Mouse (Mus musculus) spleen, postnatal 10 days (tissue): ENCODE measurements at regions not wholly inside any gene's neighbourhood (a gene's known extent, or its start where the extent isn't known, plus 50 kb on each side); places are given as distances from the start of the nearest gene placed in this dataset.

Source experiments
- DNase-seq, 2 experiments: peaks; one replicate each; pipeline ENCODE4 v3.0.0; 2021 to 2022; ENCODE audit warnings: low spot score in 2 of 2

DNA sequence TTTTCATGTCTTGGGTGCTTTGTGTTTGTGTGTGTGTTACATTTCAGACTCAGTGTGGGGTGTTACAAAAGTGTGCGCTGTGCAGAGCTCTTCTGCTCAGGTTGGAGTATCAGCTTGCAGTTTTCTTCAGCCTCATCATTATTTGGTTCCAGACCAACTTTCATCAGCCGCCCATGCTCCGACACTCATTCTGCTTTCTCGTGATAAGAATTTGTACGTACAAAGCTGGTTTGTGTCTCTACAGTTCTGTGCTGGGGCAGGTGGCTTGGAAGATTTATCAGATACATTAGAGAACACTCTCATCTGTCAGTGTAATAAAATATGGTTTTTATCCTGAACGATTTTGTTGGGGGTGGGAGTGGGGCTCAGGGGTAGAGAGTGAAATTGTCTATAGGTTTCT, 332.8 kb upstream of the Tnp1 start:
- DNase-seq = no peak

DNA sequence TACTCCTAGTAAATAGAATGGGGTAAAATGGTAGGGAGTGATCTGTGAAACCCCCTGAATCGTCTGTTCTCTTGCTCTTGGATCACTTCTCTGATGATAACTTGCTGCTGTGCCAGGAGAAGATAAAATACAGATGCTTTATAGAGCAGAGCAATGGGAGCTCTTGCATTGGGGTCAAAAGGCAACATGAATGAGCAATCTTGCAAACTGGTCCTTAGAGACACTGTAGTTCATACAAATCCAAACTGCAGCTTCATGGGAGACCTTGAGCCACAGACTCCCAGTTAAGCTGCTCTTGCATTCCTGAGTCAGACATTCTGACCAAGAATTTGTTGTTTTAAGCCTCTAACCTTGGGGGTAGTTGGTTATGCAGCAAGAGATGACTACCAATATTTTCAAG, 328.9 kb upstream of the Tnp1 start:
- DNase-seq = no peak

DNA sequence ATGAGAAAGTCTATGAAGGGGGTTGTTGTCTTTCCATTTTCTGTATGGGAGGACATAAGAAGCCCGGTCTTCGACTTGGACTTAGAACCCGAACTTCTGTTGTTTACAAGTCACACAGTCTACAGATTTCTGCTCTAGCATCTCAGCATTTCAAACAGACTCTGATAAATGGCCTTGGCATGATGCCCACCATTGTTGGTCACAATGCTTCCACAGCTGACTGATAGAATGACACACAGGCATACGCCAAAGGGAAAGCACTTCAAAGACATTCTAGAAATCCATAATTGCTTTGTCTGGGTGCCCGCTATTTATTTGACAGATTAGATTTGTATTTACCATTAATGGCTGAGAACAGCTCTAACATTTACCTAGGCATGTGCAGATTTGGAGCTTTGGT, 326.2 kb upstream of the Tnp1 start:
- DNase-seq = no peak

DNA sequence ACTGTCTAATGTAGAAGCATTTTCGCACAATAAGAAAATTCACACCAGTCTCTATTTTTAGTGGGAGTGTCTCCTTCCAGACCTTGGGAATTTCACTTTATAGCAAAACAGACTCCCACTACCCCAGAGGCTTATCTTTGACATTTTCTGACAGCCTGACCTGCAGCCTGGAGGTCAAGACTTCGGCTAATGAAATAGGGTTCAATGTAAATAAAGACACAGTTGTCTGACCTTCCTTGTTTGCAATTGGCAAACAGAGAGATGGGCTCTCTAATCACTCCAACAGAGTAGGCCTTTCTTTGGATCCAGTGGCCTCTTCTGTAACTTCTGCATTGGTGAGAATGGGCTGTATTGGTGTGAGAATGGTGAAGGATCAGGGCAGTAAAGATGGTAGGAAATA, 321.7 kb upstream of the Tnp1 start:
- no peak for DNase-seq

DNA sequence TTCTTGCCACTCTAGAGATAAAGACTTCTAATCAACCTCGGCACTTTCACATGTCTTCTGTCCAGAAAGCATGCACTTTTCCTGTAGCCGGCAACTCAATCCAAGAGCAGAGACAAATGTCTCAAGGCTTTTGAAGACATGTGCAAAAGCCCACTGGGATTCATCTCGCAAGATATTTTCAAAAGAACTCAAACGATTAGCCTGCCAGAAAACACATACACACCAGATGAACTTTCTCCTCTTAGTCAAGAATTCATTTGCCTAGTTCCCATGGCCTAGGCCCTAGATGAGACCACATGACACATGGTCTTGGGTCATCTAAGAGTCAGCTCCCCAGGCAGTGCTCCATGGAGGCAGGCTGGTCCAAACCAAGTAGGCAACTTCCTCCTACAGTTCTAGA, 293.8 kb upstream of the Tnp1 start:
- DNase-seq = no peak

DNA sequence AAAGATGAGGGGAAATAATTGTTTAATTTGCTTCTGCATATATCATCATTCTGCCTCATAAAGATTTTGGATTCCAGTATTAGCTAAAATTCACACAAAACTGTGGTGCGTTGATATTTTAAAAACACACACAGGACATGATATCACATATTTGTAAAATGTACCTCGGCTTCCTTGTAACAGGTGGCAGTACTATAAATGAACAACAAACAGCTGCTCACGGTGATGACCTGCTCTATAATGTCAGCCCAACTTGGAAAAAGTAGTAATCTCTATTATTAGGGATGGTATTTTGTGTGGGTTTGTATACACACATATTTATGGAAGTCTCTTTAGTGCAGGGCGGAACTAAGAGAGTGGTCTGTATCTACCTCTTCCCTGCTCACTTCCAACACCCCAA, 292.7 kb upstream of the Tnp1 start:
- no peak for DNase-seq

DNA sequence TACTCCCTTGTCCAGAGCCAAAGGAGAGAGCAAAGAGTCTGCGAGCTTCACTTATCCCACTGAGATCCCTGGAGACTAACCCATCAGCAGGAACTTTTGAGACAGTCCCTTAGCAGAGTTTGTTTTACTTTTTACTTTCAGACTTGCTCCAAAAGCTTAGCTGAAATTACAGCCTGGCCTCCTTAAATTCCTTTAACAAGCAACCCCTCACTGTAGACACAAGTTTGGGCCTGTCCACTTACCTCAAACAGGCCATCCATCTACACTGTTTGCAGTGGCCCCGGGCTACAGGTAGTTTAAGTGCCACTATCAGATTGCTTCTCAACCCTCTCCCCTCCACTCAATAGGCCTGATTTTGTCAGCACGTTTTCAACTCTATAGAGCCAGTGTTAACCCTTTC, 291.5 kb upstream of the Tnp1 start:
- DNase-seq = no peak

DNA sequence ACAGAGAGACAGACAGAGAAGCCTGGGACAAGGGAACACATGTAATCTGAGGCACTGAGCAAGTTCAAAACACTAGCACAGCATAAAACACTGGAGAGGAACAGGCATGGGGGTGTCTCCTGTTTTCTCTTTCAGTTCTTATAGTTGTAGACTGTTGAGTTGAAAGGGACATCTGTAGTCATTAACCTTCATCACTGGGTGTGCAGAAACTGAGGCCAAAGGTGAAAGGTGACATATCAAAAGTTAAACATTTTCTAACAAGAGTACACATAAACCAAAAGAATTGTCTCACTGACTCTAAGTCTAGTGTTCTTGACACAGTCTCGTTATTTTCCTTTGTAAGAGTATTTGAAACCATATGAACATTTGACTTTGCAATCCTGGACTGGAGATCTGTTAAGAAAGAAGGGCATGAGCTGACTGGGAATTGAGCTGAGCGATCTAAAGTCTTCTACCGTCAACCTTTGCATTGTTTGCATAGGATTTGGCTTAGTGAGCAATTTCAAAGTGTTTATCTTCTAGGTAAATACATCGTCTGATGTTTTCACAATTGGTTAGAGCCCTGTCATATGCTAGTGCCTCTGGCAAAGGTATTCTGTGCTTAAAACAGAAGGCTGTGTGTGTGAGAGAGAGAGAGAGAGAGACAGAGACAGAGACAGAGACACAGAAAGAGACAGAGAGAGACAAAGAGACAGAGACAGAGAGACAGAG, 284.4 kb upstream of the Tnp1 start:
- no peak for DNase-seq

DNA sequence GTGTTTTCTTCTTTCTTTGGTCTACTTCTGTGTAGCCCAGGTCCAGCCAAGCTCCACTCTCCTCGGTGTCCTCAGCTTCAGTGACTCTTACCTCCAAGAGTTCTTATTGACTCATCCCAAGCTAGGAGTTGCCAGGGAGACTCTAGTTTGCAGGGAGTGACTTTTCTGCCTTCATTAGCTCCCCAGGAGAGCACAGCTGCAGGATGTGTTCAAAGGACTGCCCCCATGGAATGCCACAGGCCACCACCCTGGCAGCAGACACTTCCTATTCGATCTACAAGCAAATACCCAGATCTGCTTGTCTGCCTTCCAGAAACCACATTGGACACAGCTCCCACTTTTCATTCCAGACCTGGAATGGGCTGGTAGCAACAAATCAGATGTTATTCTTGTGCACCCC, 269.6 kb upstream of the Tnp1 start:
- DNase-seq = no peak

DNA sequence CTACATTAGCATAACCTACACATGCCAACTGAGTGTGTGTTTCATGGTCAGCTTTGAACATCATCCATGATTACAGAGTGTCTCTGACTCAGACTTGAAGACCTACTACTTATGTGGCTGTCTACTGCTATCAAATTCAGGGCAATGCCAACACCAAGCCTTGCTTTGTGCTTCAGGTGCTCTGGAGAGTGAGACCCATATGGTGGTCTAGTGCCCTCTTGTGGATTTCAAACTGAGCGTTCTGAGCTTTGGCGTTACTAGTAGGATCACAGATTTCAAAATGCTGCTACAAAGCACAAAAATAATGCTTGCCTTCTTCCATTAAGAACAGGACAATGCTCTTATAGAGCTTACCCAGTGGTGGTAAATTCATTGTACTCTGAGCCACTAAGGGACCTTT, 258.8 kb upstream of the Tnp1 start:
- no peak for DNase-seq

DNA sequence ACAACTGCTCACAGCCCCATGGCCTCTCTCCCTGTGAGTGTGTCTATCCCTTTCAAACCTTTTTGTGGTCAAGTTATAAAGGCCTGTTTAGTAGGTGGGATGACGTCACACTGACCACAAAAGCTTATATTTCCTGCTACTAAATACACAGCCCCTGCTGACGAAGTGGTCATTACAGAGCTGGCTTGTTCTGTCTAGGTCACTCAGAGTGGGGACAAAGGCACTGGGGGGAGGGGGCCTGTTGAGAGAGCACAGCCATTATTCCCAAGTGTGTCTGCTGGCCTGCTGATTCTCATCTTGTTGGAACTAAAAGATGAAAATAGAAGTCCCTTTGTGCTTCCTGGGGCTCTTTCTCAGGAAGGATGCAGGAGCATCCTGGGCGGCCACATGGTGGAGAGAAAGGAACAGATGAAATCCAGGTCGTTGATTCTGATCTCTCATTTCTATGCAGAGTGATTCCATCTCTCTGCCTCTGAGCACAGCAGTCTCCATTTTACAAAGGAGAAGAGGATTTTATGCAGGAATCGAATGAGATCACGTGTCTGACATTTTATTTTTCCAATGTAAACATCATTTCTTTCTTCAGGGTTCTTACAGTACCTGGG, 255.2 kb upstream of the Tnp1 start:
- no peak for DNase-seq

DNA sequence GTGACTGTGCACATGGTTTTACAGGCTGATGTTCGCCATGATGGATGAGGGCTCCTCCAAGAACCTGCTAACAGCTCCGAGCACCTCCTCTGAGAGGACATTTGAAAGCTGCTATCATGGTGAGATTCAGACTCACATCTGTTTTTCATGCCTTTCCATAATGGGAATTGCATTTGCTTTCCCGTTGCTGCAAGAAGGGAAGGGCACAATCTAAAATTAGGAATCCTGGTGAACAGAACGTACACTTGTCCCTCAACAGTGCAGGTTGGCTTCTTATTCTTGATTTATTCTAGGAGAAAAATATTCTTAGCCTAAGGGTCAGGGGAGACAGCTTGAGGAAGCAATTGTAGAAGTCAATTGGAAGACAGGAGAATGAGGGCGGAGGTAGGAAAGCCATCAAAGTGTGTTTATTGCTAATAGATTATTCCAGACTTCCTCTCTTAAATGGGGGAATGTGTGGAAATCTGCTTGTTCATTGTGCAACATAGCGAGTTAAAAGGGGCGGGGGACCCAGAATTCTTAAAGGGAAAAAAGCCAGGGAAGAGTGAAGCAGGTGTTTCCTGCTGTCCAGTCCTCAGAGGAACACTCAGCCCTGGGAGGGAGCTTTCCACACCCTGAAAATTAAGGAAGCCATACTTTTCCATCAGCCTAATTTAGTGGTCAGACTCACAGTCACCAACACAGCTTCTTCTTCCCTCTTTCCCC, 253.5 kb upstream of the Tnp1 start:
- DNase-seq = no peak

DNA sequence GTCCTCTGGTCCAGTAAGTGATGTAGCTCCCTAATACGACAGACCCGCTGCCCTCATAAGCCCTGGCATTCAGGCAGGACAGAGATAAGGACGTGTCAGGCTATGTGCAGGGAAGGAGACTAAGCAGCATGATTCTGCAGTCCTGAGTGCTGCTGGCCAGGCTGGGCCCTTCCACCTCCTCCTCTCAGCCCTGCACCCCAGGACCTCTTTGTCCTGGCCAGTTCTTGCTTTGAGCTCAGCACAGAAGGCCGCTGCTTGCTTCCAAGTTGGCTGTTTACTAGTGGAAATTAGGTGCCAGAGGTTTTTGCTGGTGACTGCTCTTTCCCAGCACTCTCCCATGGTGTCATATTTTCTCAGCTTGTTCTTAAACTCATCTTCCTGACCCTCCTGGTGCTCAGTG, 249.3 kb upstream of the Tnp1 start:
- no peak for DNase-seq

DNA sequence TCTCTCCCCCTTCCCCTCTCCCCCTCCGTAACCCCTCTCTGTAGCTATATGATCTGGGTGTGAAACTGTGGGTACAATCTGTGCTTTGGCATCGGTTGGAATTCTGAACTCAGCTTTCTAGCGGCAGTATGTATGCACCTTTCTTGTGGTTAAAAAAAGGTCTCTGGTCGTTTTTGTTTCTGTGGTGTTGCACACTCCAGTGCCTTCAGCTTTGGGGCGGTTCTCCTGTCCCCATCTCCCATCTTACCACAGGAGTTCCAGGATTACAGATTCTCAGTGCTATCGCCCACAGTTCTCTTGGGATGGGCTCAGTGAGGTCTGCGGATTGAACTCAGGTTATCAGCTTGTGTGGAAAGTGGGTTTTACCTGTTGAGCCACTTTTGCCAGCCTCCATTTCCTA, 248.5 kb upstream of the Tnp1 start:
- no peak for DNase-seq

DNA sequence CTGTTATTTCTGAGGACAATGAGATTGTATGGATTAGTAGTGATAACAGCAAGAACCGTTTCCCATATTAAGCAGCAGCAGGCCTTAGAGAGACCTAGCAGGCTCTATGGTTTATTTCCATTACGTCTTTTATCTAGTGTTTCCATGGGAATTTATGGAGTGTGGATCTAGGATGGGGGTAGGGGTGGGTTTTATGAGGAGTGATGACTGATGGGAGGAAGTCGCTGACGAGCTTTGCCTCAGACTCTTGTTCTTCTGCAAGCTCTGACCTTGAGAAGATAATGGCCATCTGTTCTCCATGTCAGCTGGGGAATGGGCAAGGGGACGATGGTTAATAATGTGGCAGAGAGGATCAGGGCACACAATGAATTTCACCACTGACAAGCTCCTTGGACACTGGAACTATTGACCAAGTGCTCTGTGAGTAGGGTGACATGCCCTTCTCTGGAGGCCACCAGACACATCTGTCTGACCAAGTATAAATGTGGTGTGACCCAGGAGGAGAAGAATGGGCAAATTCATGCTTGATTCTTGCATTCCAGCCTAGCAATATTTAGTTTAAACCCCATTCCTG, 243.9 kb upstream of the Tnp1 start:
- DNase-seq = no peak

DNA sequence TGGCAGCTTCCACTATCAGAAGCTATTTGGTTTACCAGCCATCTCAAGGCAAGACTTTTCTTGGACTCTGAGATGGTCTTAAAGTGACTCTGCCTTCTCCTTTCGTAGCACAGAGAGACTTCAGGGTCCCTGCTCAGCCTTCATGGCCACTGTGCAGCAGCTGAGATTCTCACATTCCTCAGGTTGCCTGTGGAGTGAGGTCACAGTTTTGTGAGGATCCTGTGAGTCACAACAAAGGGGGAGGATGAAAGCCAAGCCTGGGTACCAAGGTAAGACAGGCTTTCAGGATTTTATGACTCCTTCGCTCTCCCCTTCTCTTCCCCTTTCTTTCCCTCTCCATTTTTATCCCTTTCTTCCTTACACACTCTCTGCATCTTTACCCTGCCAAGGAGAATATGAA, 241.6 kb upstream of the Tnp1 start:
- no peak for DNase-seq

DNA sequence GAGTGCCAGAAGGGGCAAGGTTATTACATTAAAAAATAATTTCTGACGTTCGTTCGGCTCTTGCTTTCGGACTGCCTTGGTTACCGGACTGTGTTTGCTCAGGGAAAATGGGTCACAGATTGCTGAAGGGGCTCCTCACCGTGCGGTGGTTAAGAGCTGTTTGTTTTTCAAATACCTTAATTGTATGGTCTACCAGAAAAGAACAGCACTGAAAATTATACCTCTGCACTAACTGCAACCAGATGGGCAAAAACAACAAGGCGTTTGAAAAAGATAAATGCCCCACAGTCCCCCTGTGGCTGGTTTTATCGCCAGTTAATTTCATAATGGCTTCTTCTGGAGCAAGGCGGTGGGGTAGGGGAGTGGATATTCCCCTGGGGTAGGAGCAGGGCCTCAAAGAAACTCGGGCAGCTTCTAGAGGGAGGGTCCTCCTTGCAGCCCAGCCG, 236.2 kb upstream of the Tnp1 start:
- DNase-seq = no peak

DNA sequence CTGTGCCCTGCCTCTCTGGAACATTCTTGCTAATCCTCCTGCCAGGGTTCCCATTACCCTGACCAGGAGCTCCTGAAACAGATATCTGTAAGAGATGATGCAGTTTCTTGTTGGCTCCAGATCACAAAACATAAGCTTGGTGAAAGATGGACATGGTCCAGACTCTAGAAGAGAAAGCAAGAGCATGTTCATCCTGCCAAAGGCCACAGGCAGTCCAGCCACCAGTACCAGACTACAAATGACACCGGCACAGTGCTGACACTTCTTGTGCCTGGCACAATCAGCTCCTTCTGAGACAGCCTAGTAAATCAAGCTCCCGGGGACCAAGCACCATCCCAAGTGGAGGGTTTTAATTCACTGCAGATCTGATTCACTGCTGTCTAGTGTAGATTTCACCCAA, 228.3 kb upstream of the Tnp1 start:
- no peak for DNase-seq

DNA sequence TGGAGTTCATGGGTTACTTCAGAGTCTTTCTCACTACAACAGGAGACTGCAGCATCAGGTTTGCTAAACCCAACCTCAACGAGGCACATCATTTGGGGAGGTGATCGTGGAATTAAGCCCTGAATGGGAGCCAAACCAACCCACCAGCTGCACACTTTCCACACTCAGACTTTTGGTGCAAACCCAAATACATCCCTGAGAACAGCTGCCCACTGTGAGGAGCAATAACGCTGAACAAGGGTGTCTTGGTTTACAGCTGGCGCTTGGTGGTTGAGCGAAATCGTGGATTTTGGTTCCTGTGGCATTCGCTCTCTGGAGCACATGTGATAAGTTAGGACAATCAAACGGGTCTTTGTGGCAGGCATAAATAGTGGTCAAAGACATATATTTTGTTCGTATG, 226.6 kb upstream of the Tnp1 start:
- DNase-seq = no peak

DNA sequence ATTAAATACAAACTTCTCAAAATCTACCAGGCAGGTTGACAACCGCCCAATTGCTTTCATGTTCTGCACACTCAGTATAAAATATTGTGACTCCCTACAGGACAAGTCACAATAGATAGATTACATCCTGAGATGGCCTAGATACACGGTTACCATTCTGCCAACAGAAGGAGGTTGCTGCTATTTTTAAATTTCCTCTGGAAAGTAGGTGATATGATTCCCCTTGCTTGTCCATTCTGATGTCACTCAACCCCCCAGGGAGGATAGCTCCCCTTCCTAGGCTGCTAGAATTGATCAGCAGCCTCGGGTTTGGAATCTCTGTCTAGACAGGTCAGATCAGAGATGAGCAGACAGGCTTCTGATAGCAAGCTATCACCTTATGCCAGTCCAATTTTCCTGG, 221.2 kb upstream of the Tnp1 start:
- no peak for DNase-seq

DNA sequence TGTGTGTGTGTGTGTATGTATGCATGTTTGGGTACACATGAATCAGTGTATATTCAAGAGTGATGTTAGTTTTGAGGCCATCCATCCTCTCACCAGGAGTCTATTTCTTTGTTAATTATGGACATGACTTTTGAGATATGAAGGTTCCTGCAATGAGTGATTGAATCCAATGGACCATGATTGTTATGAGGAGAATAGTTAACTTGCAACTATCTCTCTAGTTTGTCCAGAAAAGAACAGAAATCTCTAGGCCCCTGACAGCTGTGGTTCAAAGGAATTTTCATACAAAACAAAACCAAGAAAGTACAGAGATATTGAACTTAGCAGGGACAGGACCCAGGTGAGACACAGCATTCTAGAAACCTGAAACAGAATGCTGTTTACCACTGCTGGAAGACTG, 217.9 kb upstream of the Tnp1 start:
- no peak for DNase-seq

DNA sequence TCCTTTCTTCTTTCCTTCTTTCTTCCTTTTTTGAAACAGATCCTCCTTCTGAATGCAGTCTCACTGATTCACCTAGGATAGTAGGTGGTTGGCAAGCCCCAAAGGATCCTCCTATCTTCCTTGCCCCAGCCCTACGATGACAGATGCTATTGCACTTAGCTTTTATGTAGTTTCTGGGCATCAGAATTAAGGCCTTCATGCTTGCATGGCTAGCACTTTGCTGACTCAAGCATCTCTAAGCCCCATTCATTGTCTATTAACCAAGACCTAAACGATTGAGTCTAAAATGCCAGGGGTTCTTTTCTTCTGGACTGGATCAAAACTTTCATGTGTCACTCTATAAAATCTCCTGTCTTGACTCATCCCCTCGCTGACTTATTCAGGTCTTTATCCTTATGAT, 217.3 kb upstream of the Tnp1 start:
- DNase-seq = no peak

DNA sequence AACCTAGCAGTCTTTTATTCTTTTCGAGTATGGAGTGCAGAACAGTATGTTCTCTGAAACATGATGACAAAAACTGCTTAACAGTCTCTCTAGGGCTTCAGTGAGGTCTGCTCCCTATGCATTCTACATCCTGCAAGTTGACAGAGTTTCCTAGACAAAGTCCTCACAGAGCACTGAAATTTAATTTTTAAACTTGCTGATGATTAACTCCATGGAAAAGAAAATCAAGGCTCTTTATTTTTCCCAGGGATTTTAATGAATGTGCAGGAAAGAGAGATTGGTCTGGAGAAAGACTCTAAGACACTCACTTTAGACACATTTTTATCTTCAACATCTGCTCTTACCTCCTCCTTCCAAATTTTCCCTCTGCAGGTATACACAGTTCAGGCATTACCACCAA, 214.9 kb upstream of the Tnp1 start:
- DNase-seq = no peak
